Mouse (Mus musculus) lung, adult 2 months (tissue): ENCODE measurements at regions not wholly inside any gene's neighbourhood (a gene's known extent, or its start where the extent isn't known, plus 50 kb on each side); places are given as distances from the start of the nearest gene placed in this dataset.

ENCODE experiments used
- CTCF ChIP-seq: fragments of 200-500 bp; IDR thresholded peaks from 2 replicates; pipeline ENCODE4 v1.5.1; 2011; ENCODE audit warnings: mild to moderate bottlenecking, low read length, control low read depth; ENCODE audit not compliant: insufficient read depth
- POLR2A ChIP-seq: fragments of 200-500 bp; IDR thresholded peaks from 2 replicates; pipeline ENCODE4 v1.6.1; 2011; ENCODE audit warnings: low read depth, mild to moderate bottlenecking, control low read depth, low read length, borderline replicate concordance; ENCODE audit errors: extremely low read depth

- TF ChIP-seq CTCF (no peak), POLR2A (no peak)
These were observed 489.0 kb upstream of the A1bg start for GRCm38 (mm10) chr15:61411821-61412220.
